31 mouse cellular contexts compared by ENCODE assay signal in genomic region chr3:146570939-146571338, GRCm38 (mm10). TPM values are rescaled to one million over a fixed set of nuclear protein-coding genes. Genes with fewer than 3 reads are reported as not detected.
"Had no signal": no experiment of that assay in that cellular context is flagged by ENCODE, and none has a peak within 500 bp of the region (broad histone marks: within the 10 kb centered on the region; RNA-seq: fewer than 3 reads in every experiment).

No protein-coding gene starts in this region.

- H3K27me3 ChIP-seq: limb, embryonic 12.5 days; limb, embryonic 15.5 days; midbrain, embryonic 12.5 days; midbrain, embryonic 15.5 days; neural tube, embryonic 12.5 days; neural tube, embryonic 15.5 days had no signal

- ATAC-seq: midbrain, embryonic 15.5 days had no signal

- H3K36me3 ChIP-seq: limb, embryonic 12.5 days; limb, embryonic 15.5 days; midbrain, embryonic 12.5 days; midbrain, embryonic 15.5 days; neural tube, embryonic 12.5 days; neural tube, embryonic 15.5 days had no signal

- H3K4me3 ChIP-seq: layer of hippocampus, adult 2 months; left cerebral cortex, adult 2 months; limb, embryonic 12.5 days; limb, embryonic 15.5 days; midbrain, embryonic 12.5 days; midbrain, embryonic 15.5 days; neural tube, embryonic 12.5 days; neural tube, embryonic 15.5 days had no signal

- H3K9me3 ChIP-seq: limb, embryonic 12.5 days; limb, embryonic 15.5 days; midbrain, embryonic 12.5 days; midbrain, embryonic 15.5 days; neural tube, embryonic 12.5 days; neural tube, embryonic 15.5 days had no signal

- H3K9ac ChIP-seq: limb, embryonic 12.5 days; limb, embryonic 15.5 days; midbrain, embryonic 12.5 days; midbrain, embryonic 15.5 days; neural tube, embryonic 12.5 days; neural tube, embryonic 15.5 days had no signal

- H3K27ac ChIP-seq: kidney, postnatal 0 days; layer of hippocampus, adult 2 months; left cerebral cortex, adult 2 months; limb, embryonic 12.5 days; limb, embryonic 15.5 days; macrophage; midbrain, embryonic 12.5 days; midbrain, embryonic 15.5 days; neural tube, embryonic 12.5 days; neural tube, embryonic 15.5 days; stomach, postnatal 0 days had no signal

- H3K4me1 ChIP-seq: limb, embryonic 12.5 days; limb, embryonic 15.5 days; midbrain, embryonic 12.5 days; midbrain, embryonic 15.5 days; neural tube, embryonic 12.5 days; neural tube, embryonic 15.5 days had no signal

- H3K4me2 ChIP-seq: limb, embryonic 12.5 days; limb, embryonic 15.5 days; midbrain, embryonic 12.5 days; midbrain, embryonic 15.5 days; neural tube, embryonic 12.5 days; neural tube, embryonic 15.5 days had no signal

- DNase-seq: kidney, adult 2 months; kidney, postnatal 25 days; layer of hippocampus, adult 9-11 months; layer of hippocampus, postnatal 36 days; left cerebral cortex, postnatal 4 days; lung, adult 2 months; lung, postnatal 14 days; right cerebral cortex, adult 18-20 months; right cerebral cortex, postnatal 14 days; right cerebral cortex, postnatal 4 days; thymus, adult 2 months; thymus, postnatal 14 days; thymus, postnatal 4 days had no signal

RNA-seq across cellular contexts. Expression of gene Uox, which starts 0.7 kb away (rescaled TPM):
- total RNA-seq: megakaryocyte, adult 5-6 weeks had no signal
- polyA plus RNA-seq: kidney, adult 2 months; kidney, embryonic 14.5 days; limb, embryonic 12.5 days; macrophage; midbrain, embryonic 12.5 days; midbrain, embryonic 15.5 days; neural tube, embryonic 12.5 days; neural tube, embryonic 15.5 days; stomach, embryonic 14.5 days had no signal

RNA-seq across cellular contexts. Expression of gene Dnase2b, which starts 44.5 kb away (rescaled TPM):
- total RNA-seq: layer of hippocampus, adult 2 months; layer of hippocampus, postnatal 36 days; left cerebral cortex, adult 2 months; left cerebral cortex, postnatal 10 days; left cerebral cortex, postnatal 4 days had no signal
- polyA plus RNA-seq: intestine, postnatal 0 days; kidney, adult 2 months; kidney, embryonic 14.5 days; kidney, postnatal 0 days; large intestine, adult 2 months; limb, embryonic 12.5 days; lung, embryonic 16.5 days; macrophage; midbrain, embryonic 12.5 days; midbrain, embryonic 15.5 days; neural tube, embryonic 12.5 days; neural tube, embryonic 15.5 days; stomach, embryonic 14.5 days; stomach, postnatal 0 days; thymus, adult 2 months had no signal
